Mouse (Mus musculus): ENCODE results near the gene Dag1. TPM values are rescaled to one million over a fixed set of nuclear protein-coding genes. Genes with fewer than 3 reads are reported as not detected.

Dag1 gene
- polyA plus RNA-seq (2015; fragmentation: Nextera tagmentation; extraction: Ambion mirVana), result 55.5 and 60.4 TPM in 2 replicates

- Histone ChIP-seq H3K9ac (peak within 1 kb of the TSS; percentile 95), H3K4me2 (peak within 1 kb of the TSS; percentile 79), H3K4me3 (peak within 1 kb of the TSS; percentile 95), H3K27me3 (no peaks in the 10 kb centered on the region), H3K36me3 (no peaks in the 10 kb centered on the region), H3K9me3 (no peaks in the 10 kb centered on the region), H3K27ac (peak within 1 kb of the TSS; percentile 94), H3K4me1 (replicated peaks) (peaks cover 32% of the 10 kb centered on the region)
- WGBS, result 0% methylated on average over 49 of the region's 71 CpGs
- ATAC-seq (ENCODE audit: low FRiP score), result peak; percentile 99
Observed at GRCm38 (mm10) chr9:108263690-108264190, at the start of gene Dag1. Gene Dag1 (minus strand): TSS chr9:108263958.

GRCm38 (mm10) chr9:108308141-108308540 lies 44.4 kb upstream of the Dag1 start:
- Histone ChIP-seq H3K4me2 (peak overlapping the region; percentile 92), H3K27ac (no peak overlapping the region), H3K9ac (peak overlapping the region; percentile 64), H3K4me3 (peak overlapping the region; percentile 93), H3K9me3 (no peaks in the 10 kb centered on the region), H3K4me1 (replicated peaks) (peaks cover 58% of the 10 kb centered on the region), H3K36me3 (peaks cover 10% of the 10 kb centered on the region), H3K27me3 (no peaks in the 10 kb centered on the region)
- 78% methylated on average over 2 of the region's 2 CpGs for WGBS
- no peak for ATAC-seq (ENCODE audit: low FRiP score)

- Histone ChIP-seq H3K4me2 (peak overlapping the region; percentile 92), H3K27me3 (no peaks in the 10 kb centered on the region), H3K9me3 (no peaks in the 10 kb centered on the region), H3K4me3 (peak overlapping the region; percentile 93), H3K36me3 (peaks cover 20% of the 10 kb centered on the region), H3K4me1 (replicated peaks) (peaks cover 58% of the 10 kb centered on the region), H3K9ac (peak overlapping the region; percentile 97), H3K27ac (peak overlapping the region; percentile 99)
- 25% methylated on average over 12 of the region's 12 CpGs for WGBS
- ATAC-seq (ENCODE audit: low FRiP score), result no peak
Observed at GRCm38 (mm10) chr9:108307021-108307807, 43.5 kb upstream of the Dag1 start.

GRCm38 (mm10) chr9:108306571-108306980 lies 42.8 kb upstream of the Dag1 start:
- Histone ChIP-seq H3K4me2 (peak overlapping the region; percentile 92), H3K36me3 (peaks cover 26% of the 10 kb centered on the region), H3K9me3 (no peaks in the 10 kb centered on the region), H3K27me3 (no peaks in the 10 kb centered on the region), H3K4me1 (replicated peaks) (peaks cover 53% of the 10 kb centered on the region), H3K4me3 (peak overlapping the region; percentile 93), H3K27ac (peak overlapping the region; percentile 99), H3K9ac (peak overlapping the region; percentile 97)
- under 1% methylated on average over 39 of the region's 51 CpGs for WGBS
- peak; percentile 70 for ATAC-seq (ENCODE audit: low FRiP score)

- under 1% methylated on average over 71 of the region's 81 CpGs for WGBS
Observed at GRCm38 (mm10) chr9:108305629-108306520, 42.1 kb upstream of the Dag1 start, which contains the start of the genes Rhoa and Tcta. Gene Rhoa (plus strand): TSS chr9:108306129. Gene Tcta (minus strand): TSS chr9:108306160.

GRCm38 (mm10) chr9:108305170-108305569 lies 41.4 kb upstream of the Dag1 start:
- Histone ChIP-seq H3K27me3 (no peaks in the 10 kb centered on the region), H3K4me2 (peak overlapping the region; percentile 92), H3K9ac (peak overlapping the region; percentile 95), H3K4me3 (peak overlapping the region; percentile 93), H3K27ac (peak overlapping the region; percentile 99), H3K4me1 (replicated peaks) (peaks cover 42% of the 10 kb centered on the region), H3K9me3 (no peaks in the 10 kb centered on the region), H3K36me3 (peaks cover 38% of the 10 kb centered on the region)
- WGBS, result 3% methylated on average over 1 of the region's 1 CpGs
- peak; percentile 0; the same call in 1 of the 2 replicates for ATAC-seq (ENCODE audit: low FRiP score)

More at GRCm38 (mm10) chr9:108305629-108306520, 42.1 kb upstream of the Dag1 start, which contains the start of the genes Rhoa and Tcta:
- Histone ChIP-seq H3K27me3 (no peaks in the 10 kb centered on the region), H3K4me3 (peak within 1 kb of the TSS; percentile 93), H3K36me3 (peaks cover 31% of the 10 kb centered on the region), H3K4me2 (peak within 1 kb of the TSS; percentile 92), H3K9ac (peak within 1 kb of the TSS; percentile 97), H3K9me3 (no peaks in the 10 kb centered on the region), H3K27ac (peak within 1 kb of the TSS; percentile 99), H3K4me1 (replicated peaks) (peaks cover 47% of the 10 kb centered on the region)
- peak; percentile 98 for ATAC-seq (ENCODE audit: low FRiP score)

- peaks cover 38% of the 10 kb centered on the region for H3K4me1 ChIP-seq (replicated peaks)
- ATAC-seq (ENCODE audit: low FRiP score), result no peak
- H3K4me2 ChIP-seq, result peak overlapping the region; percentile 92
- H3K4me3 ChIP-seq, result peak overlapping the region; percentile 93
- H3K27ac ChIP-seq, result 0 out of 2 replicates have a peak overlapping the region, but pooled peaks have one; percentile 99
- peak overlapping the region; percentile 95 for H3K9ac ChIP-seq
- WGBS, result 90% methylated on average over 4 of the region's 4 CpGs
- peaks cover 40% of the 10 kb centered on the region for H3K36me3 ChIP-seq
- no peaks in the 10 kb centered on the region for H3K27me3 ChIP-seq
- no peaks in the 10 kb centered on the region for H3K9me3 ChIP-seq
Observed at GRCm38 (mm10) chr9:108304716-108305115, 41.0 kb upstream of the Dag1 start.

- Histone ChIP-seq H3K4me2 (no peak overlapping the region), H3K9me3 (no peaks in the 10 kb centered on the region), H3K36me3 (peaks cover 46% of the 10 kb centered on the region), H3K27me3 (no peaks in the 10 kb centered on the region), H3K4me3 (no peak overlapping the region), H3K4me1 (replicated peaks) (peaks cover 25% of the 10 kb centered on the region), H3K9ac (no peak overlapping the region), H3K27ac (no peak overlapping the region)
- no peak for ATAC-seq (ENCODE audit: low FRiP score)
- WGBS, result 85% methylated on average over 3 of the region's 3 CpGs
Observed at GRCm38 (mm10) chr9:108301853-108302252, 38.1 kb upstream of the Dag1 start.

- no peaks in the 10 kb centered on the region for H3K9me3 ChIP-seq
- H3K9ac ChIP-seq, result peak within 1 kb of the TSS; percentile 58
- H3K4me3 ChIP-seq, result peak within 1 kb of the TSS; percentile 25
- WGBS, result 18% methylated on average over 18 of the region's 18 CpGs
- H3K27me3 ChIP-seq, result no peaks in the 10 kb centered on the region
- H3K4me1 ChIP-seq (replicated peaks), result peaks cover 20% of the 10 kb centered on the region
- H3K36me3 ChIP-seq, result peaks cover 52% of the 10 kb centered on the region
- H3K27ac ChIP-seq, result peak within 1 kb of the TSS; percentile 23
- ATAC-seq (ENCODE audit: low FRiP score), result peak; percentile 62
- H3K4me2 ChIP-seq, result peak within 1 kb of the TSS; percentile 37
Observed at GRCm38 (mm10) chr9:108296453-108297355, 32.9 kb upstream of the Dag1 start, which contains the start of gene Amt. Gene Amt (plus strand): TSS chr9:108296853.

- H3K9ac ChIP-seq, result peak overlapping the region; percentile 77
- peaks cover 10% of the 10 kb centered on the region for H3K4me1 ChIP-seq (replicated peaks)
- no peaks in the 10 kb centered on the region for H3K9me3 ChIP-seq
- H3K36me3 ChIP-seq, result peaks cover 26% of the 10 kb centered on the region
- 0 out of 2 replicates have a peak, but pooled peaks have one; percentile 12 for ATAC-seq (ENCODE audit: low FRiP score)
- no peaks in the 10 kb centered on the region for H3K27me3 ChIP-seq
- peak overlapping the region; percentile 59 for H3K4me3 ChIP-seq
- peak overlapping the region; percentile 93 for H3K27ac ChIP-seq
- H3K4me2 ChIP-seq, result peak overlapping the region; percentile 69
- WGBS, result 44% methylated on average over 6 of the region's 6 CpGs
Observed at GRCm38 (mm10) chr9:108290773-108291172, 27.0 kb upstream of the Dag1 start.
